Mouse (Mus musculus) hindbrain, embryonic 14.5 days (tissue): Measurements from ENCODE around the gene Cplane1. TPM values are rescaled to one million over a fixed set of nuclear protein-coding genes. Genes with fewer than 3 reads are reported as not detected.
A peak's percentile ranks its signal among the peaks of the same experiment; 100 is the strongest.
"Not testable (repeated sequence)": the region's sequence is repeated elsewhere in the genome, so short reads cannot be mapped to it uniquely, and the experiment has no call there.

Experiments used
- ATAC-seq: fragments of 200-750 bp; cut with Nextera tagmentation; 2 replicates; pipeline ENCODE4 v1.8.0; 2017; ENCODE audit warnings: moderate number of reproducible peaks, mild to moderate bottlenecking, moderate TSS enrichment, moderate library complexity; ENCODE audit not compliant: low FRiP score
- DNase-seq: peaks from one replicate; pipeline ENCODE4 v3.0.0-alpha.2; 2015; ENCODE audit warnings: low spot score
- H3K27ac ChIP-seq: fragments of 300-500 bp; sonication (generic); 2 replicates; pipeline ENCODE4 v1.5.1; 2014; ENCODE audit warnings: mild to moderate bottlenecking, moderate library complexity
- H3K27me3 ChIP-seq: fragments of 300-500 bp; sonication (generic); 2 replicates; pipeline ENCODE4 v1.6.1; 2014; ENCODE audit warnings: mild to moderate bottlenecking, low read length, mixed read lengths; ENCODE audit not compliant: control insufficient read depth, insufficient read depth
- H3K36me3 ChIP-seq: fragments of 300-500 bp; sonication (generic); replicated peaks from 2 replicates; pipeline ENCODE4 v1.6.1; 2014; ENCODE audit not compliant: control insufficient read depth, insufficient read depth
- H3K4me1 ChIP-seq: fragments of 300-500 bp; sonication (generic); replicated peaks from 2 replicates; pipeline ENCODE4 v1.6.1; 2014; ENCODE audit warnings: antibody characterized with exemption, low read length, mixed read lengths; ENCODE audit not compliant: control insufficient read depth, insufficient read depth
- H3K4me2 ChIP-seq: fragments of 300-500 bp; sonication (generic); replicated peaks from 2 replicates; pipeline ENCODE4 v1.6.1; 2014; ENCODE audit warnings: mild to moderate bottlenecking, moderate library complexity
- H3K4me3 ChIP-seq: fragments of 300-500 bp; sonication (generic); replicated peaks from 2 replicates; pipeline ENCODE4 v1.5.1; 2014; ENCODE audit warnings: mild to moderate bottlenecking, low read length
- H3K9ac ChIP-seq: fragments of 300-500 bp; sonication (generic); 2 replicates; pipeline ENCODE4 v1.6.1; 2014
- H3K9me3 ChIP-seq: fragments of 300-500 bp; sonication (generic); 2 replicates; pipeline ENCODE4 v1.6.1; 2016; ENCODE audit warnings: low read length; ENCODE audit not compliant: control insufficient read depth
- WGBS: fragments of 180-500 bp; shearing (Covaris S2); extraction: QIAGEN DNeasy Blood & Tissue Kit; methylation state at CpG from one replicate; pipeline ENCODE4 v1.1.7; 2014; 5-methylcytosine and 5-hydroxymethylcytosine counted together
- polyA plus RNA-seq: library from polyadenylated mRNA; unstranded; fragments of >200 nt; fragmentation: Nextera tagmentation; extraction: Ambion mirVana; gene quantifications from 2 replicates; pipeline ENCODE4 v1.2.1, GENCODE M21; 2014

The Cplane1 gene
- polyA plus RNA-seq, 1 experiment from 2014 or later: 24.5 TPM

DNA sequence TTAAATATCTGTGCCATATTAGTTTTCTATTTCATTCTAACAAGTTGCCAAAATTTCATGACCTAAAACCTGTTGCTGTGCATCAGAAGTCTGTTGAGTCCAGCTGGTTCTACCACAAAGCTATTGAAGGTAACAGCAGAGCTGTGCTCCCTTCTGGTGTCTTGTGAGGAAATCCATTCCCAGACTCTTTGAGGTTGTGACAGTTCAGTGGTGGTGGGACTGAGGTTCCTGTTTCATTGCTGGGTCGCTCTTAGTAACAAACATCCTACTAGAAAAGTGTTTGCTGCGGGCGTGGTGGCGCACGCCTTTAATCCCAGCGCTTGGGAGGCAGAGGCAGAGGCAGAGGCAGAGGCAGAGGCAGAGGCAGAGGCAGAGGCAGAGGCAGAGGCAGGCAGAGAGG, 39.5 kb downstream of the Cplane1 start:
- H3K27me3 ChIP-seq: no peaks in the 10 kb centered on the region
- H3K4me2 ChIP-seq: no peak overlapping the region
- DNase-seq (no peak), ATAC-seq (no peak)
- no peak overlapping the region for H3K27ac ChIP-seq
- H3K9me3 ChIP-seq: no peaks in the 10 kb centered on the region
- 94% methylated on average over 6 of the region's 6 CpGs for WGBS
- H3K4me1 ChIP-seq: no peaks in the 10 kb centered on the region
- peaks cover 84% of the 10 kb centered on the region for H3K36me3 ChIP-seq
- no peak overlapping the region for H3K4me3 ChIP-seq
- H3K9ac ChIP-seq: no peak overlapping the region

DNA sequence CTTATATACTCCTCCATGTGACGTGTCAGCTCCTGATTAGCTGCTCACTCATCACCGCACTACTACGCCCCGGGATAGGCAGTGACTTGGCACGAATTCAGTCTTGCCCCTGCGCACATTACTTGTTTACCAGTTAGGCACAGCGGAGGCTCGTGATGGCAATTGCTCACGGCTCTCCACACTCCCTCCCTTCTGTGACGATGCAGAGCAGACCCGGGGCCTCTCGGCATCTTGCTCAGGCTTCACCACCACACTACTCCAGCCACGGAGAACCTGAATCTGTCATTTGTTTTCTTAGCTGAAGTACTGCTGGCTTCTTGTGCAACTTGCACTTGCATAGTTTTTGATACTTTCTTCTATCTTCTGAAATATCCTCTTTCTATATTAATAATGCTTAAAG, 45.9 kb downstream of the Cplane1 start:
- Histone ChIP-seq H3K27ac (no peak overlapping the region), H3K4me1 (no peaks in the 10 kb centered on the region), H3K36me3 (peaks cover 89% of the 10 kb centered on the region), H3K9me3 (no peaks in the 10 kb centered on the region), H3K4me2 (no peak overlapping the region), H3K27me3 (no peaks in the 10 kb centered on the region), H3K4me3 (no peak overlapping the region), H3K9ac (no peak overlapping the region)
- ATAC-seq: no peak
- DNase-seq: no peak
- 96% methylated on average over 13 of the region's 13 CpGs for WGBS

DNA sequence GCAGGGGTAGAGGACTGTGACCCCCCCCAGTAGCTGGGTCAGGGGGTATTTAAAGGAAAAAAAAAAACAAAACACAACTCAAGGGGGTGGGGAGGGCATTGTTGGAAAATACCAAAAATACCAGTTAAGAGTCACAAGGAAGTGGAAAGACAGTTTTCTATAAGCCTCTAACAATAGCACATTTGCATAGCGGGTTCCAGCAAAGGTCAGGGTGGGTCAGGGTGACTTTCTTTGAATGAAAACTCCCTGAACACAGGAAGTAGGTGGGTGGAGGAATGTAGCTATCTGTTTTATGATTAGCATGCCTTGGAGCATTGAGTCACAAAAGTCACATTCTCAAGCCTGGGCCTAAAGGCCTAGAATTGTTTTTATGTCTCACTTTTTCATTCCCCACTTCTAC, 65.3 kb downstream of the Cplane1 start:
- not testable (repeated sequence) for H3K4me3 ChIP-seq, DNase-seq, ATAC-seq, H3K4me1 ChIP-seq, H3K27ac ChIP-seq, H3K9ac ChIP-seq, H3K4me2 ChIP-seq, H3K27me3 ChIP-seq, H3K9me3 ChIP-seq
- WGBS: 93% methylated on average over 1 of the region's 1 CpGs
- H3K36me3 ChIP-seq: peaks cover 95% of the 10 kb centered on the region

DNA sequence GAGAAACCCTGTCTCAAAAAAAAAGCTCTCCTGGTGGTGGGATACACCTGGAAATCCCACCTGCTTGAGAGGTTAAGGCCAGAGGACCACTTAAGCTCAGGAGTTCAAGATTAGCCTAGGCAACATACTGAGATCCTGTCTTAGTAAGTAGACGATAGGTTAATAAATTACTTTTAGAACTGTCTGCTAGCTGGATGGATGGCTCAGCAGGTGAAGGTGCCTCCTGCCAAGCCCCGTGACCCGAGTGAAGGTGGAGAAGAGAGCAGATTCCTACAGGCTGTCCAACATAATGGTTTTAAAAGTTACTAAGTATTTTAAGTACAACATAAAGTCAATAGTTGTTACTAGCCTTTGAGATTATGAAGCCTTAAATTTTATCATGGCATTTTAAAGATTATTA, 97.0 kb downstream of the Cplane1 start:
- Histone ChIP-seq H3K4me1 (no peaks in the 10 kb centered on the region), H3K9ac (no peak overlapping the region), H3K4me2 (no peak overlapping the region), H3K9me3 (no peaks in the 10 kb centered on the region), H3K36me3 (peaks cover 97% of the 10 kb centered on the region), H3K4me3 (no peak overlapping the region), H3K27me3 (no peaks in the 10 kb centered on the region), H3K27ac (no peak overlapping the region)
- DNase-seq (no peak), ATAC-seq (no peak)
- WGBS: 84% methylated on average over 3 of the region's 3 CpGs

DNA sequence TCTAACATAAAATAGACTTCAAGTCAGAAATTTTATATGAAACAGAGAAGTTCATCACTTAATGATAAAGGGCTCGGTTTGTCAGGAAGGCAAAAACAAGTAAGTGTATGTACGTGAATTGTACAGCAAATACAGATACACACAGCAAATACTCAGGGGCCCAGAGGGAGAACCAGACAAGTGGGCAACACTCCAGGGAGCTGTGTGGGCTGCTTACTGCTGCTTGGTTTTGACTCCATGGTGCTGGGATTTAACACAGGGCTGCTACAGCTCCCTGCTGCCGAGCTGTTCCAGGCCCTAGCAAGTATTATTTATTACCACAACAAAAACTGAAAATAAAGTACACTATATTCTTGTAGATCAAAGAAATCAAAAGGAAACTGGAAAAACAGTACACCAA, 98.3 kb downstream of the Cplane1 start:
- H3K36me3 ChIP-seq: peaks cover 97% of the 10 kb centered on the region
- WGBS: 93% methylated on average over 3 of the region's 3 CpGs
- H3K4me1 ChIP-seq: no peaks in the 10 kb centered on the region
- no peak overlapping the region for H3K4me2 ChIP-seq
- no peak for ATAC-seq
- no peaks in the 10 kb centered on the region for H3K27me3 ChIP-seq
- no peak for DNase-seq
- H3K4me3 ChIP-seq: no peak overlapping the region
- no peaks in the 10 kb centered on the region for H3K9me3 ChIP-seq
- no peak overlapping the region for H3K9ac ChIP-seq
- no peak overlapping the region for H3K27ac ChIP-seq

DNA sequence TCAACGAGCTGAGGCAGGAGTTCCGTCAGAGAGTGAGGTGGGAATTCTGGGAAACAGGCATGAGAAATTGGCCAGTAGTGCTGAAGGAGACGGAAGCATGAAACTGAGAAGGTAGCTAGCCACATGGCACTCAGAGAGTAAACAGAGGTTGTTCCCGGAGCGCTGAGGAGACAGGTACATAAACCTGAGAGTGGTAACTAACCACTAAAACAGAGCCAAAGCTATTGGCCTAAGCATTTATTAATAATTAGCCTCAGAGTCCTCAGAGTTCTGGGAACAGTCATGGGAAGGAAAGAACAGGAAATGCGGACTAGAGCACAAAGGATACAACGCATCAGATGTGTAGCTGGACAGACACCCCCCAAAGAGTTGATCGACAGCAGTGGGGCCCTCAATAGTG, 99.3 kb downstream of the Cplane1 start:
- DNase-seq: no peak
- no peaks in the 10 kb centered on the region for H3K4me1 ChIP-seq
- no peaks in the 10 kb centered on the region for H3K27me3 ChIP-seq
- 94% methylated on average over 8 of the region's 8 CpGs for WGBS
- no peak overlapping the region for H3K27ac ChIP-seq
- ATAC-seq: no peak
- no peak overlapping the region for H3K4me3 ChIP-seq
- H3K9ac ChIP-seq: no peak overlapping the region
- H3K9me3 ChIP-seq: no peaks in the 10 kb centered on the region
- H3K4me2 ChIP-seq: no peak overlapping the region
- peaks cover 98% of the 10 kb centered on the region for H3K36me3 ChIP-seq

DNA sequence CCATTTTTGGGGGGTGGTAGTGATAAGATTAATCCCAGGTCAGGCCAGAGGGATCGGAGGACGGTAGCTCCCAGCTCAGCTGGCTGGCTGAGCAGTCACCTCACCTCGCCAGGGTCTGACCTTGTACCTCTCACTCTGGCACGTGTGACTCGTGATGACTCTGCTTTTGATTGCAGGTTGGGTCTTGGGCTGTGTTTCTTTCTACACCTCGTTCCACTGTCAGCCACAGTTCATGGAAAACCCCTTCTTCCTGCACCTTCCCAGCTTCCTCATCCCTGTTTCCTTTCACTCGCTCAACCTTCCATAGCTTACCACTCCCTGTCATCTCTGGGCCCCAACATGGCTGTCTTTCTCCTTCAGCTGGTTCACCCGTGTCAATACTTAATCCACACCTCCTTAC, 103.0 kb downstream of the Cplane1 start:
- Histone ChIP-seq H3K27me3 (no peaks in the 10 kb centered on the region), H3K9me3 (no peaks in the 10 kb centered on the region), H3K4me3 (no peak overlapping the region), H3K36me3 (peaks cover 71% of the 10 kb centered on the region), H3K9ac (no peak overlapping the region), H3K4me2 (no peak overlapping the region), H3K27ac (no peak overlapping the region), H3K4me1 (no peaks in the 10 kb centered on the region)
- no peak for ATAC-seq
- no peak for DNase-seq
- 93% methylated on average over 8 of the region's 8 CpGs for whole genome bisulfite sequencing

DNA sequence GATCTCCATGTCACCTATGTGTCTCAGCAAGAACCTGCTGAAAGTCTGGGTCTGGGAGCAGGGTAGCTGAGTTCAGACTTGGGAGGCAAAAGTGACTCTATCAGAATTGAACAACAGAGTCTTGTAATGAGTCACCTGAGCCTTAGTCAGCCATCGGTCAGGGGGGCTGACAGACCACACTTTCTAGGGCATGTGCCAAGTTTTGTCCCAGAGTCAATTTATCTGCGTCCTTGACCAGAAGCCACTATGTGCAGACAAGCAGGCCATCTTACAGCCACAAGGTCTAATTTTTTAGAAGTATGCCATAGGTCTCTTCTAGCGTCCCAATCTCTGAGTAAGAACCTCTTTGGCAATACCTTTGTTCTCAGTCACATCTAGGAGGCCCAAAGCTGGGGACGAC, 109.0 kb downstream of the Cplane1 start:
- not testable (repeated sequence) for DNase-seq, H3K27ac ChIP-seq, ATAC-seq, H3K4me2 ChIP-seq, H3K4me3 ChIP-seq, H3K9me3 ChIP-seq, H3K9ac ChIP-seq, H3K27me3 ChIP-seq, H3K4me1 ChIP-seq
- H3K36me3 ChIP-seq: peaks cover 12% of the 10 kb centered on the region; the same call in 1 of the 2 replicates
- 94% methylated on average over 4 of the region's 4 CpGs for WGBS

DNA sequence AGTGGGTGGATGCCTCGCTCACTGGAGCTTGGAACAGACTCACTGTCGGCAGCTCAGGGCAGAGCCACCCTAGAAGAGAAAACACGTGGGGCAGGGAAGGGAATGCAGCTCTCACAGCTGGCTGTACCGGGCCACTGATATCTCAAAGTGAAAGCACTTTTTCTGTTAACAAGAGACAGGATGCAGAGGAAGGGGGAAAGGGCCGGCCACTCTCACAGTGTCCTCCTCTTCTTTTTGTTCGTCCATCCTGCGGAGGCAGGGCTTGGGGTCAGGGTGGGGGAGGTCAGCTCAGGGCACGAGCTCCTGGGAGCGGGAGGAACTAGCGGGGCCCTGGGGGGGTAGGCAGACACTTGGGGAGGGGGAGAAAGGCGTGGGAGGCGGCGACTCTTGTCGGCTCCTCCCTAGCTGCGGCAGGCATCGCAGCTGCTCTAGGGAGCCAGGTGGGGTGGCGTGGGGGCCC, 110.4 kb downstream of the Cplane1 start:
- 33% methylated on average over 17 of the region's 17 CpGs for WGBS
- H3K9ac ChIP-seq: no peak overlapping the region
- H3K4me3 ChIP-seq: peak overlapping the region; percentile 23
- no peak for DNase-seq
- no peaks in the 10 kb centered on the region for H3K27me3 ChIP-seq
- ATAC-seq: no peak
- no peaks in the 10 kb centered on the region for H3K36me3 ChIP-seq
- no peaks in the 10 kb centered on the region for H3K9me3 ChIP-seq
- no peak overlapping the region for H3K27ac ChIP-seq
- H3K4me1 ChIP-seq: no peaks in the 10 kb centered on the region
- peak overlapping the region; percentile 52 for H3K4me2 ChIP-seq

DNA sequence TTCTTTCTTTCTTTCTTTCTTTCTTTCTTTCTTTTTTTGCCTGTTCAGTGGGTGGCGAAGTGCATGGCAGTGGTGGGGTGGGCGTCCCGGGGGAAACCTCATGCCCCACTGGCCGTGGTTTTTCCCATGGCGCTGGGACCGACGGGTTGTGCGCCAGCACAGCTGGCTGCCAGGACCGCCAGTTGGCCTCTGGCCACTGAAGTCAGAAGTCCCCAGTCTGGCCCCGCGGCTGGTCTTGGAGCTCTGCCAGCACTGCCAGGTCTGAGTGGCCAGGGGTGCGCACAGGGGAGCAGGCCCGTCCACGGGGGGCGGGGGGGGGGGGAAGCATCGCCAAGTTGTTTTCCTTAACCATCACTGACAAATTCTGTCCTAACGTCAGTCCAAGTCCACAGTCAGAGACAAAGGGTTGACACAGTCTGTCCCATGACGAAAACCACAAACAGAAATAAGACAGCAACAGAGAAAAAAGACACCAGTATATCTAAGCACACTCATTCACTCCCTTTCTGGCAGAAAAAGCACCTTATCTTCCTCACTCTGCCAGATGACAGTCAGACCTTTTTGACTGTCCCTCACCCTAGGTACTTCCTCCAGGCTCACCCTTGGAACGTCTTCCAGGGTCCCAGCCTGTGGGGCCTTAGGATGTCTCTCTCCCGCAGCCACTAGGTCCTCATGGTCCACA, 111.2 kb downstream of the Cplane1 start:
- Histone ChIP-seq H3K9me3 (no peaks in the 10 kb centered on the region), H3K27ac (no peak overlapping the region), H3K9ac (no peak overlapping the region), H3K36me3 (no peaks in the 10 kb centered on the region), H3K4me3 (peak overlapping the region; percentile 23; the same call in 1 of the 2 replicates), H3K4me2 (peak overlapping the region; percentile 52), H3K4me1 (no peaks in the 10 kb centered on the region), H3K27me3 (no peaks in the 10 kb centered on the region)
- peak; percentile 59; the same call in 1 of the 2 replicates for ATAC-seq
- DNase-seq: no peak
- 69% methylated on average over 18 of the region's 20 CpGs for WGBS
